Mouse (Mus musculus) limb, embryonic 11.5 days (tissue): ENCODE measurements at regions not wholly inside any gene's neighbourhood (a gene's known extent, or its start where the extent isn't known, plus 50 kb on each side); places are given as distances from the start of the nearest gene placed in this dataset.

Source experiments
- ATAC-seq: fragments of 200-750 bp; cut with Nextera tagmentation; 2 replicates; pipeline ENCODE4 v1.8.0; 2017; ENCODE audit warnings: low read depth; ENCODE audit not compliant: insufficient number of reproducible peaks, low FRiP score, low TSS enrichment
- DNase-seq: peaks from one replicate; pipeline ENCODE4 v3.0.0-alpha.2; 2015; ENCODE audit warnings: low spot score
- H3K27ac ChIP-seq: fragments of 300-500 bp; sonication (generic); replicated peaks from 2 replicates; pipeline ENCODE4 v1.5.1; 2014; ENCODE audit warnings: low read depth, mild to moderate bottlenecking, low read length
- H3K27me3 ChIP-seq: fragments of 300-500 bp; sonication (generic); 2 replicates; pipeline ENCODE4 v1.6.1; 2014; ENCODE audit warnings: mild to moderate bottlenecking, low read length, mixed read lengths; ENCODE audit not compliant: control insufficient read depth, insufficient read depth
- H3K36me3 ChIP-seq: fragments of 300-500 bp; sonication (generic); 2 replicates; pipeline ENCODE4 v1.6.1; 2014; ENCODE audit warnings: mild to moderate bottlenecking, low read length, moderate library complexity, mixed read lengths; ENCODE audit not compliant: control insufficient read depth, insufficient read depth
- H3K4me1 ChIP-seq: fragments of 300-500 bp; sonication (generic); 2 replicates; pipeline ENCODE4 v1.6.1; 2014; ENCODE audit warnings: low read length, mixed read lengths; ENCODE audit not compliant: control insufficient read depth, insufficient read depth
- H3K4me2 ChIP-seq: fragments of 300-500 bp; sonication (generic); 2 replicates; pipeline ENCODE4 v1.6.1; 2014; ENCODE audit warnings: low read depth, mild to moderate bottlenecking, moderate library complexity; ENCODE audit not compliant: severe bottlenecking
- H3K4me3 ChIP-seq: fragments of 300-500 bp; sonication (generic); 2 replicates; pipeline ENCODE4 v1.5.1; 2014; ENCODE audit warnings: low read depth, low read length
- H3K9ac ChIP-seq: fragments of 300-500 bp; sonication (generic); 2 replicates; pipeline ENCODE4 v1.6.1; 2014; ENCODE audit warnings: mild to moderate bottlenecking, low read length
- H3K9me3 ChIP-seq: fragments of 300-500 bp; sonication (generic); 2 replicates; pipeline ENCODE4 v1.6.1; 2016; ENCODE audit warnings: low read length; ENCODE audit not compliant: control insufficient read depth
- WGBS: fragments of 180-500 bp; shearing (Covaris S2); extraction: QIAGEN DNeasy Blood & Tissue Kit; methylation state at CpG from one replicate; pipeline ENCODE4 v1.1.7; 2014; 5-methylcytosine and 5-hydroxymethylcytosine counted together

GRCm38 (mm10) chr19:6665264-6666054 is 122.6 kb upstream of the Slc22a12 start:
- no peaks in the 10 kb centered on the region for H3K36me3 ChIP-seq
- DNase-seq = no peak
- H3K27ac ChIP-seq = no peak overlapping the region
- H3K4me3 ChIP-seq = no peak overlapping the region
- no peak for ATAC-seq
- H3K4me1 ChIP-seq = no peaks in the 10 kb centered on the region
- no peaks in the 10 kb centered on the region for H3K9me3 ChIP-seq
- WGBS = 78% methylated on average over 15 of the region's 15 CpGs
- H3K4me2 ChIP-seq = no peak overlapping the region
- H3K9ac ChIP-seq = no peak overlapping the region
- H3K27me3 ChIP-seq = no peaks in the 10 kb centered on the region

- Histone ChIP-seq H3K4me3 (no peak overlapping the region), H3K36me3 (no peaks in the 10 kb centered on the region), H3K27me3 (no peaks in the 10 kb centered on the region), H3K9ac (no peak overlapping the region), H3K4me2 (no peak overlapping the region), H3K4me1 (no peaks in the 10 kb centered on the region), H3K9me3 (no peaks in the 10 kb centered on the region), H3K27ac (no peak overlapping the region)
- ATAC-seq = no peak
- 86% methylated on average over 12 of the region's 12 CpGs for WGBS
- no peak for DNase-seq
These were observed 121.6 kb upstream of the Slc22a12 start for GRCm38 (mm10) chr19:6664311-6664952.

GRCm38 (mm10) chr19:6663391-6663790 is 120.6 kb upstream of the Slc22a12 start:
- H3K9ac ChIP-seq = no peak overlapping the region
- 3% methylated on average over 10 of the region's 10 CpGs for WGBS

GRCm38 (mm10) chr19:6662346-6662939 is 119.6 kb upstream of the Slc22a12 start:
- H3K27me3 ChIP-seq = no peaks in the 10 kb centered on the region
- no peaks in the 10 kb centered on the region for H3K9me3 ChIP-seq
- no peaks in the 10 kb centered on the region for H3K36me3 ChIP-seq
- ATAC-seq (no peak), DNase-seq (no peak)
- no peak overlapping the region for H3K4me3 ChIP-seq
- WGBS = 32% methylated on average over 4 of the region's 4 CpGs
- H3K4me1 ChIP-seq = no peaks in the 10 kb centered on the region
- H3K4me2 ChIP-seq = no peak overlapping the region
- no peak overlapping the region for H3K9ac ChIP-seq
- no peak overlapping the region for H3K27ac ChIP-seq

More at GRCm38 (mm10) chr19:6663391-6663790, 120.6 kb upstream of the Slc22a12 start:
- ATAC-seq = no peak
- no peak overlapping the region for H3K27ac ChIP-seq
- no peak overlapping the region for H3K4me2 ChIP-seq
- no peaks in the 10 kb centered on the region for H3K4me1 ChIP-seq
- no peaks in the 10 kb centered on the region for H3K36me3 ChIP-seq
- no peaks in the 10 kb centered on the region for H3K9me3 ChIP-seq
- peak; percentile 89 for DNase-seq
- no peaks in the 10 kb centered on the region for H3K27me3 ChIP-seq
- no peak overlapping the region for H3K4me3 ChIP-seq

- no peak for ATAC-seq
- no peak overlapping the region for H3K4me2 ChIP-seq
- H3K36me3 ChIP-seq = no peaks in the 10 kb centered on the region
- 38% methylated on average over 2 of the region's 2 CpGs for WGBS
- H3K9me3 ChIP-seq = no peaks in the 10 kb centered on the region
- H3K4me3 ChIP-seq = no peak overlapping the region
- no peak overlapping the region for H3K9ac ChIP-seq
- H3K27me3 ChIP-seq = no peaks in the 10 kb centered on the region
- H3K4me1 ChIP-seq = no peaks in the 10 kb centered on the region
- H3K27ac ChIP-seq = no peak overlapping the region
- no peak for DNase-seq
These were observed 118.7 kb upstream of the Slc22a12 start for GRCm38 (mm10) chr19:6661508-6661871.

GRCm38 (mm10) chr19:6660723-6661507 is 118.1 kb upstream of the Slc22a12 start:
- H3K4me2 ChIP-seq = no peak overlapping the region
- no peak overlapping the region for H3K27ac ChIP-seq
- DNase-seq = no peak
- H3K4me1 ChIP-seq = no peaks in the 10 kb centered on the region
- H3K36me3 ChIP-seq = no peaks in the 10 kb centered on the region
- H3K4me3 ChIP-seq = no peak overlapping the region
- no peak for ATAC-seq
- H3K9ac ChIP-seq = no peak overlapping the region
- H3K9me3 ChIP-seq = no peaks in the 10 kb centered on the region
- 17% methylated on average over 8 of the region's 8 CpGs for WGBS
- no peaks in the 10 kb centered on the region for H3K27me3 ChIP-seq

GRCm38 (mm10) chr19:6660157-6660556 is 117.3 kb upstream of the Slc22a12 start:
- no peak for ATAC-seq
- whole genome bisulfite sequencing = 90% methylated on average over 8 of the region's 8 CpGs

GRCm38 (mm10) chr19:6654550-6654949 is 111.7 kb upstream of the Slc22a12 start:
- Histone ChIP-seq H3K36me3 (no peaks in the 10 kb centered on the region), H3K27me3 (no peaks in the 10 kb centered on the region), H3K4me1 (no peaks in the 10 kb centered on the region), H3K4me2 (no peak overlapping the region), H3K9ac (no peak overlapping the region), H3K9me3 (no peaks in the 10 kb centered on the region), H3K27ac (no peak overlapping the region), H3K4me3 (no peak overlapping the region)
- 87% methylated on average over 5 of the region's 5 CpGs for WGBS
- DNase-seq (no peak), ATAC-seq (no peak)

More at GRCm38 (mm10) chr19:6660157-6660556, 117.3 kb upstream of the Slc22a12 start:
- H3K27me3 ChIP-seq = no peaks in the 10 kb centered on the region
- DNase-seq = no peak
- no peak overlapping the region for H3K27ac ChIP-seq
- H3K4me3 ChIP-seq = no peak overlapping the region
- no peak overlapping the region for H3K9ac ChIP-seq
- no peaks in the 10 kb centered on the region for H3K9me3 ChIP-seq
- H3K36me3 ChIP-seq = no peaks in the 10 kb centered on the region
- H3K4me1 ChIP-seq = no peaks in the 10 kb centered on the region
- H3K4me2 ChIP-seq = no peak overlapping the region
